Mouse (Mus musculus): Measurements from ENCODE around the gene Arxes1. TPM values are rescaled to one million over a fixed set of nuclear protein-coding genes. Genes with fewer than 3 reads are reported as not detected.
"Not testable (repeated sequence)": the region's sequence is repeated elsewhere in the genome, so short reads cannot be mapped to it uniquely, and the experiment has no call there.

The Arxes1 gene
- polyA plus RNA-seq, 1 experiment from 2014 or later: 41.0 TPM

GRCm38 (mm10) chrX:136051219-136051618, 18.1 kb downstream of the Arxes1 start:
- H3K9ac ChIP-seq: no peak overlapping the region
- WGBS: 72% methylated on average over 2 of the region's 2 CpGs
- ATAC-seq (ENCODE audit: insufficient number of reproducible peaks, insufficient read depth, low FRiP score, low TSS enrichment, low read depth): no peak
- H3K9me3 ChIP-seq: no peaks in the 10 kb centered on the region
- no peak overlapping the region for H3K27ac ChIP-seq
- H3K4me3 ChIP-seq: no peak overlapping the region
- peaks cover 4% of the 10 kb centered on the region; the same call in 1 of the 2 replicates for H3K27me3 ChIP-seq
- no peaks in the 10 kb centered on the region for H3K36me3 ChIP-seq
- H3K4me1 ChIP-seq: no peaks in the 10 kb centered on the region
- no peak overlapping the region for H3K4me2 ChIP-seq

GRCm38 (mm10) chrX:136060698-136061097, 27.5 kb downstream of the Arxes1 start:
- H3K27ac ChIP-seq: no peak overlapping the region
- H3K4me3 ChIP-seq: no peak overlapping the region
- H3K36me3 ChIP-seq: no peaks in the 10 kb centered on the region
- ATAC-seq (ENCODE audit: insufficient number of reproducible peaks, insufficient read depth, low FRiP score, low TSS enrichment, low read depth): no peak
- H3K4me2 ChIP-seq: no peak overlapping the region
- no peak overlapping the region for H3K9ac ChIP-seq
- no peaks in the 10 kb centered on the region for H3K4me1 ChIP-seq
- H3K9me3 ChIP-seq: no peaks in the 10 kb centered on the region
- peaks cover 12% of the 10 kb centered on the region; the same call in 1 of the 2 replicates for H3K27me3 ChIP-seq
- WGBS: 91% methylated on average over 1 of the region's 1 CpGs

- peak overlapping the region; percentile 52 for H3K4me2 ChIP-seq
- H3K9ac ChIP-seq: peak overlapping the region; percentile 16; the same call in 1 of the 2 replicates
Measured at GRCm38 (mm10) chrX:136067201-136067991, 34.2 kb downstream of the Arxes1 start.

DNA sequence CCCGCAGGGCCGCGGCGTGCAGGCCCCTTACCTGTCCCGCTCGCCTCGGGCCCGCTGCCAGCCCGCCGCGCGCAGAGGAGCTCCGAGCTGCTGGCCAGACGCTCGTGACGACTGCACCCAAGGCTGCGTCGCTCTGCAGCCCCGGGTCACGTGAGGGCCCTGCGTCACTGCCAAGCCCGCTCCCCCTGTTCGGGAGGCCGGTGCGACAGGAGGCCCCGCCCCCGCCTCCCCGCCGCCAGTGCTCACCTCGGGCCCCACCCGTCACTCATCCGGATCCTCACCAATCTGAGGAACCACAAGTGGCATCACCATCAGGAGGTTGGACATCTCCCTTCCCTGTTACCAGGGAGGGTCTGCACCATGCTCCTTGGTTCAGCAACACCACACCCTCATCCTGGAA, 34.9 kb downstream of the Arxes1 start, which contains the start of gene Bex2:
Bex2 (minus strand) TSS at position 217 of the 400 bp plus-strand sequence.
- H3K27ac ChIP-seq: not testable (repeated sequence)
- WGBS: no CpG with 5 or more reads among the region's 32 CpGs

More at GRCm38 (mm10) chrX:136067201-136067991, 34.2 kb downstream of the Arxes1 start:
- peak overlapping the region; percentile 41 for H3K4me3 ChIP-seq
- not testable (repeated sequence) for H3K27ac ChIP-seq, H3K36me3 ChIP-seq, H3K9me3 ChIP-seq, H3K27me3 ChIP-seq, H3K4me1 ChIP-seq
- WGBS: 39% methylated on average over 27 of the region's 48 CpGs
- peak; percentile 63 for ATAC-seq (ENCODE audit: insufficient number of reproducible peaks, insufficient read depth, low FRiP score, low TSS enrichment, low read depth)

More for the DNA sequence above, 34.9 kb downstream of the Arxes1 start, which contains the start of gene Bex2:
- H3K4me1 ChIP-seq, H3K36me3 ChIP-seq, H3K9me3 ChIP-seq, H3K27me3 ChIP-seq: not testable (repeated sequence)
- Histone ChIP-seq H3K9ac (peak within 1 kb of the TSS; percentile 16; the same call in 1 of the 2 replicates), H3K4me3 (peak within 1 kb of the TSS; percentile 41), H3K4me2 (peak within 1 kb of the TSS; percentile 52)
- ATAC-seq (ENCODE audit: insufficient number of reproducible peaks, insufficient read depth, low FRiP score, low TSS enrichment, low read depth): peak; percentile 96

Other genes starting within 250 kb of the Arxes1 start
- 66.0 and 67.2 TPM in 2 replicates for gene Bhlhb9, start 235.8 kb upstream of the Arxes1 start, polyA plus RNA-seq (2015; fragmentation: Nextera tagmentation; extraction: Ambion mirVana)
- 46.5 and 50.1 TPM in 2 replicates for gene Gprasp2, start 194.3 kb upstream of the Arxes1 start, polyA plus RNA-seq (2015; fragmentation: Nextera tagmentation; extraction: Ambion mirVana)
- gene Arxes2, start 39.5 kb upstream of the Arxes1 start, polyA plus RNA-seq (2015; fragmentation: Nextera tagmentation; extraction: Ambion mirVana): 79.2 and 89.1 TPM in 2 replicates
- gene Bex2, start 34.9 kb downstream of the Arxes1 start, polyA plus RNA-seq (2015; fragmentation: Nextera tagmentation; extraction: Ambion mirVana): 140 and 144 TPM in 2 replicates
- not detected in 2 replicates for gene Nxf3, start 51.9 kb downstream of the Arxes1 start, polyA plus RNA-seq (2015; fragmentation: Nextera tagmentation; extraction: Ambion mirVana)
- 60.8 and 65.9 TPM in 2 replicates for gene Bex4, start 105.6 kb downstream of the Arxes1 start, polyA plus RNA-seq (2015; fragmentation: Nextera tagmentation; extraction: Ambion mirVana)
- 222 and 235 TPM in 2 replicates for gene Tceal8, start 139.0 kb downstream of the Arxes1 start, polyA plus RNA-seq (2015; fragmentation: Nextera tagmentation; extraction: Ambion mirVana)
- gene Tceal5, start 170.5 kb downstream of the Arxes1 start, polyA plus RNA-seq (2015; fragmentation: Nextera tagmentation; extraction: Ambion mirVana): 8.2 and 11.3 TPM in 2 replicates
- 5.9 and 6.1 TPM in 2 replicates for gene Tceal7, start 181.4 kb downstream of the Arxes1 start, polyA plus RNA-seq (2015; fragmentation: Nextera tagmentation; extraction: Ambion mirVana)
- gene Bex1, start 182.1 kb downstream of the Arxes1 start, polyA plus RNA-seq (2015; fragmentation: Nextera tagmentation; extraction: Ambion mirVana): 85.0 and 87.7 TPM in 2 replicates
- 688 and 793 TPM in 2 replicates for gene Tceal9, start 211.7 kb downstream of the Arxes1 start, polyA plus RNA-seq (2015; fragmentation: Nextera tagmentation; extraction: Ambion mirVana)
- 531 and 542 TPM in 2 replicates for gene Bex3, start 236.9 kb downstream of the Arxes1 start, polyA plus RNA-seq (2015; fragmentation: Nextera tagmentation; extraction: Ambion mirVana)